Mouse (Mus musculus) bone marrow, adult 2 months (tissue): ENCODE measurements around the gene Cx3cr1.

Source experiments
- CTCF ChIP-seq: fragments of 200-500 bp; IDR thresholded peaks from 2 replicates; pipeline ENCODE4 v1.5.1; 2011; ENCODE audit warnings: low read length, control low read depth; ENCODE audit not compliant: control insufficient read depth, insufficient read depth
- POLR2A ChIP-seq: fragments of 200-500 bp; IDR thresholded peaks from 2 replicates; pipeline ENCODE4 v1.6.1; 2011; ENCODE audit warnings: low read depth, mild to moderate bottlenecking, control low read depth, low read length, borderline replicate concordance; ENCODE audit not compliant: control insufficient read depth

DNA sequence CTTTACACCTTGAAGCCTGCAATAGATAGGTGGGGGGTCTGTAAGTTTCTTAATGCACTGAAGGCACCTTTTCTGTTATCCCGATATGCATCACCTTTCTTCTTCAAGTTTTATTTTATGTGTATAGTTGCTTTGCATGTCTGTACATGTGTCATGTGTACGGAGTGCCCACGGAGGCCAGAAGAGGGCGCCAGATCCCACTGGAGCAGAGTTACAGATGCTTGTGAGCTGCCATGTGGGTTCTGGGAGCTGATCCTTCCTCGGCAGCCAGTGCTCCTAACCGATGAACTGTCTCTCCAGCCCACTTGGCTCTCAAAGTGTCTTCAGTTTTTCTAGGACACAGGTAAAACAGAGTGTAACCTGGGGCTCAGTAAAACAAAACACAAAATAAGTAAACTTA lies 11.6 kb upstream of the Cx3cr1 start:
- TF ChIP-seq POLR2A (no peak), CTCF (peak; percentile 61)
